Mouse (Mus musculus): ENCODE results near the gene Fgl2.

The Fgl2 gene

DNA sequence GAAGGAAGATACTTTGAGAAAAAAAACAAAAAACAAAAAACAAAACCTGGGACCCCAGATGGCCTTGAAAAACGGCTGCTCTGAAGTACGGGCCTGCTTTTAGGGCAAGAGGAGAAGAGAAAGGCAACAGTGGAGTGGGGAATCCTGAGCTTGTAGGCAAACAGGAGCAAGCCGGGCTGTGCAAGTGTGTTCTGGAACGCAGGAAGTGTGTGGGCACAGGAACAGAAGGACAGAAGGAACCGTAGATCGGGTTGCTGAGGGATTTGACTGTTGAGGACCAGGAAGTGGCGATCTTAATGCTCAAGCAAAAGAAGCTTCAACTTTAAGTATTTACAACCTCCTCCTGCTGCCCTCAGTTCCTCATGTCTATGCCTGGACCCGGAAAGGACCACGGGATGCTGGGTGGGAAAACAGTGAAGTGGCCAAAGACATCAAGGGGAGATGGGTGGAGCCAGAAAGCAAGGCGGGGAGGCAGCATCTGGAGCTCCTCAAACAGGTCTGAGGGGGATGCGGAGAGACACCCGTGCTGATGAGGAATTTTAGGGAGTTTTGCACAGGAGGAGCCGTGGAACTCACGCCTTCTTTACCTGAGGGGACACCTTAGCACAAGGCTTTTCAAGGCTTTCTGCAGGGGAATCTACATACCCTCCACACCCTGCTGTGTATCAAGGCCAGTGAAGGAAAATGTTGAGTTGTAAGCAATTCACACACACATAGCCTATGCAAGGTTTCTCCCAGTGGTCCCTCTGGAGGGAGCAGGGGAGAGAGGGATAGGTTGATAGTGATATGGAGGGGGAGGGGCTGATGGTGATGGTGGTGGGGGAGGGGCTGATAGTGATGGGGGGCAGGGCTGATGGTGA is 11.2 kb downstream of the Fgl2 start:
- ATAC-seq (ENCODE audit: insufficient number of reproducible peaks, low FRiP score, low TSS enrichment), result no peak

- no peak for ATAC-seq (ENCODE audit: insufficient number of reproducible peaks, low FRiP score, low TSS enrichment)
Measured at GRCm38 (mm10) chr5:21384252-21384960, 12.0 kb downstream of the Fgl2 start.

DNA sequence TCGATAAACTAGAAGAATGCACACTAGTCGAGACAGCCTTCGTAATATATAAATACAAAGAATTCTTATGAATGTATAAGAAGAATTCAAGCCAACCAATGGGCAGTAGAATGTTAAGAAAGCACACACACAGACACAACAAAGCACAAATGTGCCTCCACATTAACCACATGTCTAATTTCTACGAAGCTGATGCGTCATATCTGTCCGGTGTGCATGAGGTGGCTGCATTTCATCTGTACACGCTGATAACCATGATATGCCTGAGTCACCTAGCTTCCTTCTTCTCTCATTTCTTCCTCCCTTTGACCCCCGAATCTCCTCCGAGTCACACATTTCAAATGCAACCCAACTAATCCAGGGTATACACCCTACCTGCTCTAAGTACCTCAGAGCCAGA is 12.5 kb downstream of the Fgl2 start:
- ATAC-seq (ENCODE audit: insufficient number of reproducible peaks, low FRiP score, low TSS enrichment), result no peak

DNA sequence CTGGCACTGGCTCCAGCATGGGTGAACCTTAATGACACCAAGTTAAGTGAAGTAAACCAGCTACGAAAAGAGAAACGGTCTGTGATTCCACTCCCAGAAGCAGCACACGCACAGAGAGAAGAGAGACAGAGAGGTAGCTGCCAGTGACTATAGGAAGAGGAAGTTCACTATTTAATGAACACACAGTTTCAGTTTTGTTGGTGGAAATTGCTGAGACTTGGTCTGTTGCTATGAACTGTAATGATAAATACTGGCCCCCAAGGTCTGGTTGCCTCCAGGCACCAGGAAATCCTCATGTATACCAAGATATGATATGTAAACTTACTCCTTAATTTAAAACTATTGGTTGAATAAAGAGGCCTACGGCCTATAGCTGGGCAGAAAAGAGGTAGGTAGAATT is 14.0 kb downstream of the Fgl2 start:
- no peak for ATAC-seq (ENCODE audit: insufficient number of reproducible peaks, low FRiP score, low TSS enrichment)

GRCm38 (mm10) chr5:21387340-21387739 is 14.9 kb downstream of the Fgl2 start:
- ATAC-seq (ENCODE audit: insufficient number of reproducible peaks, low FRiP score, low TSS enrichment), result no peak

DNA sequence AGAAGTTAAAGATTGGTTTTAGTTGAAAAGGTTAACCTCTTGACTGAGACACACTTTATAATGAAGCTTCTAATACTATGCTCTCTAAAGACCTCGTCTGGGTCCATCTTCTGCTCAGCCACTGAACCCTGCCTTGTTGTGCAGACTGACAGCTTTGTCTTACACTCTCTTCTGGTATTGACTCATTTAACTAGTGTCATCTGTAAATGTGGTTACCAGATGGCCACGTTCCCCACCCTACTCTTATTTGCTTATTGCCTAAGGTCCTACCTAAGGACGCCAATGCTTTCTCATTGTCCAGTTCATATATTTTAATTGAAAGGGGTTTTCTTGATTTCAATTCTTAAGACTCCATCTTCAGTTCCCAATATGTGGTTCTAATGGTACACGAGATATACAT is 16.4 kb downstream of the Fgl2 start:
- no peak for ATAC-seq (ENCODE audit: insufficient number of reproducible peaks, low FRiP score, low TSS enrichment)

GRCm38 (mm10) chr5:21391616-21392384 is 19.4 kb downstream of the Fgl2 start:
- no peak for ATAC-seq (ENCODE audit: insufficient number of reproducible peaks, low FRiP score, low TSS enrichment)

DNA sequence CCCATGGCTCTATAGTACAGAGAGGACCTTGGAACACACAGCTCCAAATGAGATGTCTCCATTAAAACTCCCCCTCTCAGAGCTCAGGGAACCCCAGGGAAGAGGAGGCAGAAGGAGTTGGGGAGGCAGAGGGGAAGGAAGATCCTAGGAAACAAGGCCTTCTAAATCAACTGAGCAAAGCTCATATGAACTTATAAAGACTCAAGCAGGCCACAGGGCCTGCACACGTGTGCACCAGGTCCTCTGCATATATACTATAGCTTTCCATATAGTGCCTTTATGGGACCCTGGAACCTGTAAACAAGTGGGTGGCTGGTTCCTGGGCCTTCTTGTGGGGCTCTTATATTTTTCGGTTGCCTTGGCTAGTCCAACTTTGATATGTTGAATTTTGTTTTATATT is 22.1 kb downstream of the Fgl2 start:
- no peak for ATAC-seq (ENCODE audit: insufficient number of reproducible peaks, low FRiP score, low TSS enrichment)

DNA sequence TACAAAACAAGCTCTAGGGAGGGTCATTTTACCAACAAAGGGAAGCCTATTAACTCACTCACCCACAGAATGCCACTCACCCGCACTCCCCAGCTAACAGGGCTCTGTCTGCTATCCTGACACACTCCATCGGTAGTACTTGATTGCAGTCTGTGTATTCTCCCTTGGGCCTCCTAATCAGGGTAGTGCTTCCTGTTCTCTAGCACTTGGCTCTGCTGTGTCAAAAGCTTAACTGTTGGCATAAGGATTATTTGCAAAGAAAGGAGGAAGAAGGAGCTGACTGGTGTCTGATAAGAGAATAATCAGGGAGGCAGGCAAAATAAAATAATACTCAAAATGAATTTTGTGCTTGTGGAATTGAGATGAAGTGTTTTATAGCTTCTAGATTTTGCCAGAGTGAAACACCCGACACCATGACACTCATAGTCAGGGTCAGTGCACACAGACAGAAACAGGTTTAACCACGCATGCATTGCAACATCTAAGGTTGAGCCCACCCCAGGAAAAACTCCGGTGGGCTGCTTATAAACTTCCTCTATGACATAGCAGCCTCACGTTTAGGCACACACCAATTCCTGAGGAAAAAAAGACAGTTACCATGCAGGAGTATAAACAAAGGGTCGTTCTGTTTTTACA is 22.9 kb downstream of the Fgl2 start:
- ATAC-seq (ENCODE audit: insufficient number of reproducible peaks, low FRiP score, low TSS enrichment), result no peak

DNA sequence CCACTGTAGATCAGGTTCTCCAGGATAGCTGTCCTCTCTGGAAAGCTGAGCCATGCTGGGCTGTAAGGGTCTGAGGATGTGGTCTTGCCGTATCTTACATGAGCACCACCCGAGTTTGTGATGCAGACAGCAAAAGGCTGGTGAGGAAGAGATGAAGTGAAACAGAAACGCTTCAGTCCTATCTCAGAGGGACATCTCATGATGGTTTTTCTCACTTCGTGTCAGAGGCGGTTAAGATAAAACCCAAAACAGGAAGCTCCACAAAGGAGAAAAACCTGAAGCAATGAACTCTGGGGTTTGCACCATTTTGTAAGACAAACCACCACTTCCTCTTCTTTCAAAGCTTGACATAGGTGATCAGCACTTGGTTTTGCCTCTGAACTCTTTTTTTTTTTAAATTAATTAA is 38.8 kb downstream of the Fgl2 start:
- ATAC-seq (ENCODE audit: insufficient number of reproducible peaks, low FRiP score, low TSS enrichment), result no peak

- ATAC-seq (ENCODE audit: insufficient number of reproducible peaks, low FRiP score, low TSS enrichment), result no peak
Measured at GRCm38 (mm10) chr5:21412056-21412455, 39.6 kb downstream of the Fgl2 start.

DNA sequence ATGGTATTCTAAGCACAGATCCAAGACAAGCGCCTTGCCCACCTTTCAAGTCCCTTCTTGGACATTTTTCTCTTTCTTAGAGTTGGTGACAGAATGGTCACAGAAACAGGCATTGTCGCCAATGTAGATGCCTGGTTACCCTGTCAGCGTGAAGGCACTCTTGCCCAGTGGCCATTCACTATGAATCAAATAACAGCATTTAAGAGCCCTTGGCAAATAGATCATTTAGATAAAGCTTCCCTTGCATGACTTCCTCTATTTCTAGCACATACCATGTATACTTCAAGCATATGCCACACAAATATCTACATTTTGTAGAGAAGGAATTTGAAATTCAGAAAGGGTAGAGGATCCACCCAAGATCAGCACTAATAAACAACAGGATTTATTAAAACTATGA is 40.9 kb downstream of the Fgl2 start:
- no peak for ATAC-seq (ENCODE audit: insufficient number of reproducible peaks, low FRiP score, low TSS enrichment)

DNA sequence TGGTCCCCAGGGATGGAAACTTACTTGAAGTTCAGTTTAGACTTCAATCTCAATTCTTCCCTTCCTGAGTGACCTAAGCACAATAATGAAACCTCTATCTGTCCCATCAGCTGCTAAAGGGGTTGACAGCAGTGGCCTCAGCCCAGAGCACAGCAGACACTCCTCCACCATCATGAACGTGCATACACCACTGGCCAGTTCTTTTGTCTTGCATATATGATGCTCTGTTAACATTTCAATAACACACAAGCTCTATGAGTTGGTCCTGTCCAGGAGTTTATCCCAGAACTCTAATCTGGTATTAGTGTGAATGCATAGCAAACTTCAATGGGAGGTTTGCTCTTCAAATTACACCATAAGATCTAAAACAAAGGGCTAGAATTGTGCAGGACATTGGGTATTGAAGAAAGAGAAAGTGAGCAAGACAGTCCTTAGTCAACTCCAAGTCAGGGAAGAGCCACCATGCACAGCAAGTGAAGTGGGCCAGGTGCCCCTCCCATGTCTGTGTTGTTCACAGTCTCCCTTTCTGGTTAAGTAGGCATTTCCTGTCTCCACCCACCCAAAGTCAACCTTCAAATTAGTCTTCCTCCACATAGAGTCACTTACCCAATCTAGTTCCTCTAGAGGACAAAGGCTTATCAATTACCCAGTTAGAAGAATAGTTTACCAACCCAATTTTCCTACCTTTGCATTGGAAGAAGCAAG is 41.8 kb downstream of the Fgl2 start:
- no peak for ATAC-seq (ENCODE audit: insufficient number of reproducible peaks, low FRiP score, low TSS enrichment)

DNA sequence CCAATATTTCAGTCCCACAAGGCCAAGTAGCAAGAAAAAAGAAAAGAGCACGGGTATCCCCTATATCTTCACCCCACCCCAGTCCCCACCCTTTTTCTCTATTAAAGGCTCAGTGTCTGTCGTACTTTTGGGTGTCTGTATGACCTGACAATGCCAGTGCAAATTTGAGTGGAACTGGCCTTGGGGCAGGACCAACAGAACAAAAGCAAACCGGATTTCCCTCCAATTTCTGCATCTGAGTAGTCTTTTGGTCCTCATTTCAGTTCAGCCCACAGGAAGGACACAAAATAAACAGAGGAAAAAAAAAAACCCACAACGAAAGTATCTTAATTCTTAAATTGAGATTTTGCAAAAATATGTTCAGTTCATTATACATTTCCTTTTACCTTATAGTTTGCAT is 46.2 kb downstream of the Fgl2 start:
- no peak for ATAC-seq (ENCODE audit: insufficient number of reproducible peaks, low FRiP score, low TSS enrichment)

DNA sequence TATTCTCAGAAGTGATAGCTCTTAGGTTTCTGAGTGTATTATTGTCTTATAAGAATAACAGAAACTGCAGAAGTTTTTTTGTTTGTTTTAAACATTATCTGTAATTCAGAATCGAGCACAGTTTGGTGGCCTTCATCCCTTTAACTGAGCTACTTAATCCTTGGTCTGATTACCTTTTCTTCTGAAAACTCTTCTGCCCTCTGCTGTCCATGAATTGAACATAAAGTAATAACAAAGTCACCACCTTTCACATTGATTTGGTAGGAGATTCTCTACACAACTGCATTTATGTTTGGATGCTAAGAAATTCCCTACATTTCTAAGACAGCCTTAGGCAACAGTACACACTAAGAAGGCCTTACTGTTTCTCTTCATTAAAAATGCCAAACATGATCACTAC is 48.2 kb downstream of the Fgl2 start:
- no peak for ATAC-seq (ENCODE audit: insufficient number of reproducible peaks, low FRiP score, low TSS enrichment)

DNA sequence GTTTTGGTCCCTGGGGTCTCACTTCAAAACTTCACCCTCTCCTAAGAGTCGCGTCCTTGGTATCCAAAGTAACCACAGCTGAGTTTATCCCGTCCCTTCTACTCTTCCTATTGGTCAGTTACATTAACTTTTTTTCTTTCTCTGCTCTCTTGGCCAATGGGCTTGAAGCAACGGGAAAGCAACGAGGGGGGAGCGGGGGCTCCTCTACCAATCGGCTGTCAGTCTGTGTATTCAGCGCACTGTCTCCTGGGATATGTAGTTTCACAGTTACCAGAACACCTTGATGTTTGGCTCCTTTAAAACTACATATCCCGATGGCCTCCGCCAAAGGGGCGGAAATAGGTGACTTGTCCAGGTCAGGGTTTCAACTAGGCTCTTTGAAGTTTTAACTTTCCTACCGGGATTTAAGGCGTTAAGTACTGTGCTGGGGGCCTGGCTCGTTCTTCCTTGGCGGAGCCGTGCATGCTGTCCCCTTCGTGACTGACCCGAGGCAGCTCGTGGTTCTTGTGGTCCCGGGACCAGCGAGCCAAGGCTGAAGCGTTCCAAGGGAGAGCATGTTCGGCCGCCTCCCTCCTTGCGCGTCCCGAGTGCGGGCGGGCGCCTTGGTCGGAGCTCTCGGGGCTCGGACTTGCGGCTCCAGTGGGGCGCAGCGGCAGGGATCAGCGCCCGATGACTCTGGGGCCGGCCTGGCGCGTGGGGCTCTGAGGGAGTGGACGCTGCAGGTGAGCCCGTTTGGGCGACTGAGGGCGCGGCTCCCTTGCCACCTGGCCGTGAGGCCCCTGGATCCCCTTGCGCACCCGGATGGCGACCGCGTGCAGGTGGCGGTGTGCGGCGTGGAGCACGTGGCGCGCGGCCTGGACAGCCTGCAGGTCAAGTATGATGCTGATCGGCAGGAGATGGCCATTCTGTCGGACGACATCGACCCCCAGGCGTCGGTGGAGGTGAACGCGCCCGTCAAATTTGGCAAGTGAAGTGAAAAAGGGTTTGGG is 52.5 kb downstream of the Fgl2 start, which contains the start of the genes Ccdc146 and Fam185a:
Gene Ccdc146 (minus strand): TSS at position 64 of the 989 bp plus-strand sequence.
Gene Fam185a (plus strand): TSS at position 345 of the 989 bp plus-strand sequence.
- peak; percentile 99 for ATAC-seq (ENCODE audit: insufficient number of reproducible peaks, low FRiP score, low TSS enrichment)

- no peak for ATAC-seq (ENCODE audit: insufficient number of reproducible peaks, low FRiP score, low TSS enrichment)
Measured at GRCm38 (mm10) chr5:21426666-21427065, 54.2 kb downstream of the Fgl2 start.

Measured in cerebellum, adult (tissue).